Mouse (Mus musculus) heart, adult 10 weeks (tissue): Measurements from ENCODE around the gene Exoc7. TPM values are rescaled to one million over a fixed set of nuclear protein-coding genes. Genes with fewer than 3 reads are reported as not detected.

Experiments used
- polyA plus RNA-seq: library from polyadenylated mRNA; stranded (reverse); fragments of 350-450 nt; fragmentation: Illumina TruSeq; extraction: RNeasy Lipid Tissue Mini Kit (QIAGEN cat#74804); gene quantifications from one replicate; pipeline ENCODE4 v1.2.3, GENCODE M21; 2014; ENCODE audit warnings: low read depth, low replicate concordance

The Exoc7 gene
- 34.8 TPM for polyA plus RNA-seq

DNA sequence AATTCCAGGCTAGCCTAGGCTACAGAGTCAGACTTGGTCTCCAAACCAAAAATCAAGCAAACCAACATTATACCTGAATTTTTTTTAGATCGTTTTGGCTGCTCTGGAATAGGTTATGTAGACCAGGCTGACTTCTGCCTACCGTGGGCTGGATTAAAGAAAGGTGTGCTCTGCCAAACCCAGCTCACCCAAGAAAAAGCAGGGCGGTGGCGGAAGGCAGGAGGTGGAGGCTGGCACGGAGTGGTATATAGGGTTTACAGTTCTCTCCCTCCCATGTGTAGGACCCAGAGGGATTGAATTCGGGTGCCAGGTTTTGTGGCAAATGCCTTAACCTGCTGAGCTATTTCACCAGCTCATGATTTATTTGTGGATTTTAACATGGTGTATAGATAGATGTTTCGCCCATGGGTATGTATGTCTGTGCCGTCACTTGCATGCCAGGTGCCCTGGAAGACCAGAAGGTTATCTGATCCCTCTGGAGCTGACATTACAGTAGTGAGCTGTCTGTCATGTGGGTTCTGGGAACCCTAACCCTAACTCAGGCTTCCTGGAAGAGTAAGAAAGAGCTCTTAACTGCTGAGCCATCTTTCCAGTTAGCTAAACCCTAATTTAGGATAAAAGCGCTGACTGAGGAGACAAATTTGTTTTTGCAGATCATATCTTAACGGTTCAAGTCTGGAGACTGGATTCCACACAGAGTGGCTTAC, at the start of gene Exoc7:
TSS of gene Exoc7 (minus strand) at position 215 of the 707 bp plus-strand sequence.

DNA sequence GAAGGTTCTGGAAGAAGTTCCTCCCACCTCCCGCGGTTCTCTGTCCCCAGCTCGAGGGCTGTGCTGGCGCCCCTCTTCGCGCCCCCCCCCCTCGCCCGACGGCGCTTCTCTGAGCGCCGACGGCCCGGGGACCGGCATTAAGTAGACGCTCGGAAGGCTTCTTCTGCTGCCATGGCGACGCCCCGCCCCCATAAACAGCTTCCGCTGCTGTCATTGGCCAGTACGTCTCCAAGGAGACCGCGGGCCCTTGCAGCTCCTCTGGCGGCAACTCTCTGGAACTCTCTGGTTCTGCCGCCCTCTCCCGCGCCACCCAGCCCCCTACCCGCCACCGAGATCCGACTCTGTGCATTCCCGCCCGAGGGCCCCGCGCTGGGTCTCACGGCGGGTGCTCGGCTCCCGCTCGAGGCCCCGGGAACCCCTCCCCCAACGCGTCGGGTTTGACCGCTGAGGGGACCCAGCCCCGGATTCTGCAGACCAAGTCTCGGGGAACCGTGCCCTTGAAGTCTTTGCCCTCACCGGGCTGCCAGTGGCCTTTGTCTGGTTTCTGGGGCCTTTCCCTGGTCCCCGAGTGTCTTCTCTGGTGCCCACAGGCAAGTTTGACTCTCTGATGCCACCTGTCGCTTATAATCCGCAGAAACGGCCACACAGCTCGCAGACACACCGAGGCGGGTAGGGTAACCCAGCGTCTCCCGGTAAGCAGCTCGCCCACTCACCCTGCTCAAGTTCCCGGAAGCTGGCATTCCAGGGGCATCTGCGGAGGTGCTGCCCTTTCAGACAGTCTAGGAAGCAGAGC, 28.4 kb upstream of the Exoc7 start, which contains the start of gene Foxj1:
TSS of gene Foxj1 (minus strand) at position 156 of the 793 bp plus-strand sequence.

DNA sequence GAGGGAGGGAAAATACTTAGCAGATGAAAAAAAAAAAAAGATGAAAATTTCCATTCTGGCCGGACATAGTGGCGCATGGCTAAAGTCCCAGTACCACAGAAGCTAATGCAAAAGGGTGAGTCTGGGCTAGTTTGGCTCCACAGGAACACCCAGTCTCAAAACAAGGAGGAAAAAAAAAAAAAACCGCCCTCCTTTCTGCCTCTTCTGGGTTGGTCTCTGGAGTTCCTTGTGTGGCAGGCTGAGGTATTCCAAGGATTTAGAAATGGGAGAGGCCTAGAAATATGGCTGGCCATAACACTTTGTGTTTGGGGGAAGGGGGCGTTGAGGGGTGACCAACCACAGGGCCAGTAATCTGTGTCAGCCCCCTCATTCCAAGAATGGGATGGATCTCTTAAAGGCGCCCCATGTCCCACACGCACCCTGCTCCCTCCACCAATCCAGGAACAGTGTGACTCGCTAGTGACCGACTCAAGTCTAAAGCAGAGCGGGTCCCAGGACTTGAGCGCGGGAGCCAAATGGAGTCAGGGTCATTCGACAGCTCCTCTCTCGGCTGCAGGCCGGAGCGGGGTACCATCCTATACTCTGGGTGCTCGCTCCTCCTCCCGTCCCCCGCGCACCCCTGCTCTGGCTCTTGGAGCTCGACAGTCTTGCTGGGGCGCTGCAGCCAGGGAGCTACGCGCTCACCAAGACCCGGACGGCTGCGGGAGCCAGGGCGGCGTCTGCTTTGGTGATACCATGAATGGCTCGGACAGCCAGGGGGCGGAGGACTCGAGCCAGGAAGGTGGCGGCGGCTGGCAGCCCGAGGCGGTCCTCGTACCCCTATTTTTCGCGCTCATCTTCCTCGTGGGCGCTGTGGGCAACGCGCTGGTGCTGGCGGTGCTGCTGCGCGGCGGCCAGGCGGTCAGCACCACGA, 26.0 kb downstream of the Exoc7 start, which contains the start of gene Galr2:
TSS of gene Galr2 (plus strand) at position 189 of the 913 bp plus-strand sequence.

DNA sequence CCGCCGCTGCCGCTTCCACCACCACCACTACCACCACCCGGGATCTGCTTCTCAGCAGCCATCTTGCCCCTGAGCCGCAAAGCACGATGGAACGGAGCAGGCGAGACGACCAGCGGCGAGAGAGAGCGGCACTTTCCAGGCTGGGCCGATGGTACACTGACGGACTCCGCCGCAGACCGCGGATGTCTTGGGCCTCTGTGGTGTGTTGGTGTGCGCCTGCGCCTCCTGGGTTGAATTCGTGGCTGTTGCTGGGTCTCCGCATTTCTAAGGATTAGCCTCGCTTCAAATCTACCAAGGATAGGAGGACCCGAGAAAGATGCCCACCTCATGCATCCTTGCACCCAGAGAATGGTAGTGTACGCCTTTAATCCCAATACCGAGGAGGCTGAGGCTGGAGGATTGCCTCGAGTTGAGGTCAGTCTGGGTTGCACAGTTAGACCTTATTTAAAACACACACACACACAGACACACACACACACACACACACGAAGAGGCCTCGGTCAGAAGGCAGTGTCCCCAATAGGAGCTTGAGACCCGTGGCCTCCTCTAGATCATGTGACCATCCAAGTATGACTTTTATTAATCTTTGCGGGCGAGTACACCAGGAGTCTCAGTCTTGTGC, 32.9 kb downstream of the Exoc7 start, which contains the start of gene Srp68:
TSS of gene Srp68 (minus strand) at position 173 of the 622 bp plus-strand sequence.

Other genes starting within 250 kb of the Exoc7 start
- 0.76 TPM for gene Unc13d, start 229.3 kb downstream of the Exoc7 start, polyA plus RNA-seq
- 108 TPM for gene Wbp2, start 220.2 kb downstream of the Exoc7 start, polyA plus RNA-seq
- gene Trim47, start 180.0 kb downstream of the Exoc7 start, polyA plus RNA-seq = 27.8 TPM
- 9.1 TPM for gene Trim65, start 176.1 kb downstream of the Exoc7 start, polyA plus RNA-seq
- gene Mrpl38, start 168.4 kb downstream of the Exoc7 start, polyA plus RNA-seq = 69.6 TPM
- gene Fbf1, start 139.1 kb downstream of the Exoc7 start, polyA plus RNA-seq = 11.4 TPM
- 10.5 TPM for gene Ten1, start 108.4 kb downstream of the Exoc7 start, polyA plus RNA-seq
- gene Acox1, start 108.2 kb downstream of the Exoc7 start, polyA plus RNA-seq = 239 TPM
- 0.24 TPM for gene Evpl, start 69.2 kb downstream of the Exoc7 start, polyA plus RNA-seq
- 56.6 TPM for gene Srp68, start 33.0 kb downstream of the Exoc7 start, polyA plus RNA-seq
- not detected for gene Galr2, start 26.3 kb downstream of the Exoc7 start, polyA plus RNA-seq
- gene Foxj1, start 28.2 kb upstream of the Exoc7 start, polyA plus RNA-seq = not detected
- gene Rnf157, start 105.8 kb upstream of the Exoc7 start, polyA plus RNA-seq = 4.7 TPM
- gene Ubald2, start 126.9 kb upstream of the Exoc7 start, polyA plus RNA-seq = 29.6 TPM
- gene Qrich2, start 159.0 kb upstream of the Exoc7 start, polyA plus RNA-seq = not detected
- 29.6 TPM for gene Prpsap1, start 187.0 kb upstream of the Exoc7 start, polyA plus RNA-seq
- gene Sphk1, start 223.7 kb upstream of the Exoc7 start, polyA plus RNA-seq = 1.5 TPM